Mouse (Mus musculus): Measurements from ENCODE around the gene Gm10912.
"Not testable (repeated sequence)": the region's sequence is repeated elsewhere in the genome, so short reads cannot be mapped to it uniquely, and the experiment has no call there.

Gene Gm10912

DNA sequence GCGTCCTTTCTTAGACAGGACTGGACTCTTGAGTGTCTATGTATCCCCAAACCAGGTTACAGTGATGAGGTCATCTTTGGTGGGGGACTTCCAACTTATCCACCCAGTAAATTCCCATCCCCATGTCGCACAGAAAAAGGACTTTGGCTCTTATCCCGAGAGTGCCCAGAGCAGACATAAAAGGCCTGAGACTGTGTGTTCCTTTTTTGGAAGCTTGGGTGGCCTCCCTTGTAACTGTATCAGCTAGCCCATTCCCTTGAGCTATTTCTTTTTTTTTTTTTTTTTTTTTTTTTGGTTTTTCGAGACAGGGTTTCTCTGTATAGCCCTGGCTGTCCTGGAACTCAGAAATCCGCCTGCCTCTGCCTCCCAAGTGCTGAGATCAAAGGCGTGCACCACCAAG lies at the start of gene Gm10912:
Gene Gm10912, plus strand, starts transcription at position 301 of the 400 bp plus-strand sequence.
- not testable (repeated sequence) for DNase-seq (ENCODE audit: low read depth, low spot score)

DNA sequence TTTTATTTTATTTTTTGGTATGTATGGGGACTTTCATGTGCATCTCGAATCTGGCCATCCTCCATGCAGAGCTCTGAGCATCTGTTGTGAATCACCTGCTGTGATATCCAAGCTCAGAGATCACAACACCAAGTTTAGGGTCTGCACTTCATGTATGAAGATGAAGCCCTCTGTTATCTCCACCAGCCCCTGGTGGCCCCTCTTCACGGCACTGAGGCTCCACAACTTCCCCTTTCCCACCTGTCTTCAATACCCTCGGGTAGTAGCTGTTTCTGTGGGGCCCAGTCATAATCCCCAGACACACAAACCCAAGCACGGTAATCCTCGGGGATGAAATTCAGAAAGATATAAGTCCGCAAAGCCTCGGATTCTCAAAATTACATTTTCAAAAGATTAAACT lies 42.5 kb upstream of the Gm10912 start:
- DNase-seq (ENCODE audit: low read depth, low spot score): no peak

DNA sequence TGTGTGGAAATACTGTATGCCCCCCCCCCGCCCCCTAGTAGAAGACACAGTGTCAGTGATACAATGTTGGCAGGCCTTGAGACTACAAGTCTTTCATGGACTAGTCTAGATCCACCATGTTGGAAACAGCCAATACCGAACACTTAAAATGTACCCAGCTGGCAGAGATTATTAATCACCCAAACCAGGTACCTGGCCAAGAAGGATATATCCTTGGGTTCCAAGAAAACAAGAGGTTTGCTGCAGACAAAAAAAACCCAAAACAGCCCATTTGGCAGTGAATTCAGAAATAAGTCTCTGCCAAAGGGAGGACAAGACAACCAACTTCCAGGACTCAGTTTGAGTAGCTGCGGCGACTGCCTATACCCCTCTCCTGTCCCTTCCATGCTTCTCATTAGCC lies 41.0 kb upstream of the Gm10912 start:
- DNase-seq (ENCODE audit: low read depth, low spot score): no peak

- no peak for DNase-seq (ENCODE audit: low read depth, low spot score)
Observed at GRCm38 (mm10) chr2:104027458-104028138, 38.0 kb upstream of the Gm10912 start, which contains the start of gene Fbxo3. Fbxo3 (plus strand) TSS chr2:104027721.

- no peak for DNase-seq (ENCODE audit: low read depth, low spot score)
Observed at GRCm38 (mm10) chr2:104028139-104028723, 37.4 kb upstream of the Gm10912 start, which contains the start of gene 4931422A03Rik. 4931422A03Rik (minus strand) TSS chr2:104028361.

DNA sequence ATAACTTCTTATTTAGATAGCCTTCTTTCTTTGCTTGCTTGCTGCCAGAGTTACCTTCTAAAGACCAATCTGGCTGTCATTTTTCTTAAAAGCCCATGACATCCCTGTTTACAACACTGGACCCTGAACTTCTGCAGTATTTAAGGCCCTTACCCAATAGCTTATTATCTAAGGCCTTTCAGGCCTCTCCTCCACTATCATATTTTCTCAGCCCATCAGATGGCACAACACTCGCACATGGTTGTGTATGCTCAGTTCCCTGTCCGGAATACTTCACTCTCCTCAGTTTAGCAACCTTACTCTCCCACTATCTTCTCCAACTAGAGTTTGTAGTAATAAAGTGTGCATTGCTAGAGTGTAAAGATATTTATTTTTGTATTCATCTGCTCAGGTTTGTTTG lies 36.6 kb upstream of the Gm10912 start:
- DNase-seq (ENCODE audit: low read depth, low spot score): no peak

DNA sequence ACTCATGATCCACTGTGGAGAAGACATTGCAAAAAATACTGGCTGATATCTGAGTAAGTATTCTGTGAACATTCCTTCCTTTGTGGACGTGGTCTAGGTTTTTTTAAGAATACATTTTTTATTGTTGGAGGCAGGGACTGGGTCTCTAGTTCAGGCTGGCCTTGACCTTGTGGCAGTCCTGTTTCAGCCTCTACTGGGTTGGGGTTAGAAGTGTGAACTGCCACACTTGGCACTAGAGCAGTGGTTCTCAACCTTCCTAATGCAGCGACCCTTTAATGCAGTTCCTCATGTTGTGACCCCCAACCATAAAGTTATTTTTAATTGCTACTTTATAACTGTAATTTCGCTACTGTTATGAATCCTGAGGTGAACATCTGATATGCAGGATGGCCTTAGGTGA lies 35.2 kb upstream of the Gm10912 start:
- no peak for DNase-seq (ENCODE audit: low read depth, low spot score)

DNA sequence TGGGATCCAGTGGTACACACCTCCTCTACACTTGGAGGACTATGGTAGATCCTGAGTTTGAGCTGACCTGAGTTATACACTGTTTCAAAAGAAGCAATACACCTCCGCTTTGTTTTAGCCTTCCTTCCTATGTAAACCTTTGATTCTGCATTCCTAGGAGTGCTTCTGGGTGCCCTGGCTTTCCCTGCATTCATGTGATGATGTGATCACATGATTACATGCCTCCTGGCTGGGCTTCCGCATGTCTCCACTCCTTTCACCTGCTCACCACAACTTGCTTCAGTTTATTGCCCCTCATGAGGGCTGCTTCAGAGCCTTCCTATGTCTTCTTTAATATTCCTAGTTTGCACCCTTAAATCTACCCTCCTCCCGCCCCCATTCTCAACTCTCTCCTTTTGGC lies 33.6 kb upstream of the Gm10912 start:
- no peak for DNase-seq (ENCODE audit: low read depth, low spot score)

DNA sequence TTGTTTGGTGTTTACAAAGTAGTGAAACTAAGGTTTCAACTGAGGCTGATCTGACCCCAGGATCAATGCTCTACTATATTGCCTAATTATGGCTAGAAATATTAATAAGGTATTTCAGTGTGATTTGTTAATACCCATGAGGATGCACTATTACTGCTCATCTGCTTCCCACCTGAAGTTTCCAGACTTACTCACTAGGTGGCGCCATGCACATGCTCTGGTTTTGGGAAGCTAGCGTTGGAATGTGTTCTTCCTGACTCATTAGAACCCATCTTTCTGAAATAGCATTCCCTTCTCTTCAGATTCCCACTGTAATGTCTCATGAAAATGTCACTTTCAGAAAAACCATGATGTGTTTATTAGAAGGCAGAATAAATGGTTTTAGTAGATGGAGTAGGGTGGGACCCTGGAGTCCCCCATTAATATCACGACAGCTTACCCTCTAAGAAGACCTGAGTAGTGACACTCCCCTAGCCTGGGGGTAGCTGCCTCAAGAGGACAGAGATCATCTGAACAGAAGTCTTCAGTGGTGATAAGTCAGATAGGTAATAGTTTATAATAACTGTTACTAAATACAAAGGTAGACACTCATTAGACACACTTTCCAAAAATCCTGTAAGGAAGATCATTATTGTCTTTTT lies 30.7 kb upstream of the Gm10912 start:
- DNase-seq (ENCODE audit: low read depth, low spot score): no peak

GRCm38 (mm10) chr2:104035595-104035994 lies 30.0 kb upstream of the Gm10912 start:
- DNase-seq (ENCODE audit: low read depth, low spot score): no peak

DNA sequence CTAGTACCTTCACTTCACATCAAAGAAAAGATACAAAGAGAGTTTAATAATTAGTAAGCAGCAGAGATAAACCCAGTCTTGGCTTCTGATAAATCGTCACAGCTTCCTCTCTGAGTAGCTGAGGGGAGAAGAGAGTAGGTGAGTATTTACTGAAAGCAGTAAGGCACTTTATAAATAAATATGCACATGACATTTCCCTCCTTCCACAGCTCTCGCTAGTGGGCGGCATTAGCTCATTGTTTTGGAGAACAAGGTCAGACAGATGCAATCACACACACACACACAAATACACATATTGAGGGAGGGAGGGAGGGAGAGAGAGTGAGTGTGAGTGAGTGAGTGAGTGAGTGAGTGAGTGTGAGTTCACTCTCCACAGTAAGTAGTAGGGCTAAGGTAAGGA lies 29.3 kb upstream of the Gm10912 start:
- no peak for DNase-seq (ENCODE audit: low read depth, low spot score)

DNA sequence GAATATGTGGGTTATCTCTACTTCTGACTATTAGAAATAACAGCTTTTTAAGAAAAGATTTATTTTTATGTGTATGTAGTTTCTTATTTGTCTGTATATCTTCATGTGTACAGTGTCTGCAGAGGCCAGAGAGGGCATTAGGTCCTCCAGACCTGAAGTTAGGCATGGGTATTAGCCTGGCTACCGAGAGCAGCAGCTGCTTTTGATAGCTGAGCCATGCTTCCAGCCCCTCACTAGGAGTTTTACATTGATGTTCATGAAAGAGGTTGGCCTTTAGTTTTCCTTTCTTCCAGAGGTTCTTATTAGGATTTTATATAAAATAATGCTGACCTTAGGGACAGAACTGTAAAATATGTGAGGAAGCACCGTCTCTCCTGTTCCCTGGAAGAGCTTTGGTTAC lies 27.4 kb upstream of the Gm10912 start:
- DNase-seq (ENCODE audit: low read depth, low spot score): no peak

DNA sequence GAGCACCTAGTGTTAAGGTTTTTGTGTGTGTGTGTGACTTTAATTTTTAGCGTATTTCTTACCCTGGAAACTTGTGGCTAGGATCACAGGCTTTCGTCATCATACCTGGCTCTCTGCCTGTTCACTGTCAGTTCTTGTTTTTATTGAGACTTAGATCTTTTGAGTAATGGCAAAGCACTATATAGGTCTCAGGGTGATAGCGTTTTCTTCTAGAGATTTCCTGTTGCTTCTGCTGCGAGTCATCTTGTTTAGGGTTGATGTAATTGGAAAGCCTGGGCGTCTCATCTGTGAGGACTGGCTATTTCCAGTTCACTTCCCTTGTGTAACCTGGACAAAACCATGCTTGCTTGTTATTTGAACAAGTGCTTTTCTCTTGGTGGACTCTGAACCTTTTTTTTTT lies 24.0 kb upstream of the Gm10912 start:
- DNase-seq (ENCODE audit: low read depth, low spot score): no peak

DNA sequence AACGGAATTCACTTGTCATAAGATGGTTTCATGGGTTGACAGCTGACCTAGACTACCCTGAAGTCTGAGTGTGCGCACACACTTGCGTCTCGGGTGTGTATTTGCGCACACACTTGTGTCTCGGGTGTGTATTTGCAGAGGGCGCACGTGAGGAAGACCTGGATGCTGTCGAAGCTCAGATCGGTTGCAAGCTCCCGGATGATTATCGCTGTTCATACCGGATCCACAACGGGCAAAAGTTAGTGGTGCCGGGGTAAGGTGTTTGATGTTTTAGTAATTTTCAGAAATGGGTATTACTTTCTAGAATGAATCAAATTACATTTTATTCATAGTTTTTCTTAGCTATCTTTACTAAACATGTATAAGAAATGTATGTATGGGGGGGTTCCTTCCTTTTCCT lies 22.9 kb upstream of the Gm10912 start:
- no peak for DNase-seq (ENCODE audit: low read depth, low spot score)

DNA sequence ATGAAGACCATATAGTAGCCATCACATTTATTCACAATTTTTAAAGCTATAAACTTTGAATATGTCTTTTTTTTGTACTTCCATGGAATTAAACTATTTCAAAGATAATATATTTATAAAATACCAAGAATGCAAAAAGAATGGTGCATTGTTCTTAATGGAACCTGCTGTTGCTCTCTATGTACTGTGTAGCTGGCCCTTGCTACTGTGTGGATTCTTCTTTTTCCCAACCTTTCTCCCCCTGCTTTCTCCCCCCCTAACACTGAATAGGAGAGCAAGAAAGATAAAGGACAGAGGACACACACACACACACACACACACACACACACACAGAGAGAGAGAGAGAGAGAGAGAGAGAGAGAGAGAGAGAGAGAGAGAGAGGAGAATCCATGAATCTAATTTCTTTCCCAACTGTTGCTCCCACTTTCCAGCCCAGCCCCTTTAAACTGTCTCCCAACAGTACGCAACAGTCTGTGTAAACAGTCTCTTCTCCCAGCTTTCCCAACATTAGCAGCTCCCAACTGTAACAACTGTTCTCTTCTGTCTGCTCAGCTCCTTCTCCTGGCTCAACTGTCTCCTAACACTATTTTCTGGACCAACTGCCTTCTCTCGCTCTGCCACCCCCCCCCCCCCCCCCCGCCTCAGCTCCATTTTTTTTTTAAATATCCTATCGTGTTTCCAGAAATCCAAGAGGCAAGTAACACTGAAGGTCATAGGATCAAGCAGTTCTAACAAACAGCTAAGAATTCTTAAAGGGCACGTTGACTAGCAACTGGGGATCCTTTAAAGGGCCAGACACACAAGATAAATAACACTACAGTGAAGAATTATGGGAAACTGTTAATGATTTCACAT lies 21.8 kb upstream of the Gm10912 start:
- DNase-seq (ENCODE audit: low read depth, low spot score): no peak

- DNase-seq (ENCODE audit: low read depth, low spot score): no peak
Observed at GRCm38 (mm10) chr2:104044479-104045080, 21.0 kb upstream of the Gm10912 start.

GRCm38 (mm10) chr2:104058381-104058780 lies 7.2 kb upstream of the Gm10912 start:
- no peak for DNase-seq (ENCODE audit: low read depth, low spot score)

- DNase-seq (ENCODE audit: low read depth, low spot score): no peak
Observed at GRCm38 (mm10) chr2:104058954-104059353, 6.7 kb upstream of the Gm10912 start.

DNA sequence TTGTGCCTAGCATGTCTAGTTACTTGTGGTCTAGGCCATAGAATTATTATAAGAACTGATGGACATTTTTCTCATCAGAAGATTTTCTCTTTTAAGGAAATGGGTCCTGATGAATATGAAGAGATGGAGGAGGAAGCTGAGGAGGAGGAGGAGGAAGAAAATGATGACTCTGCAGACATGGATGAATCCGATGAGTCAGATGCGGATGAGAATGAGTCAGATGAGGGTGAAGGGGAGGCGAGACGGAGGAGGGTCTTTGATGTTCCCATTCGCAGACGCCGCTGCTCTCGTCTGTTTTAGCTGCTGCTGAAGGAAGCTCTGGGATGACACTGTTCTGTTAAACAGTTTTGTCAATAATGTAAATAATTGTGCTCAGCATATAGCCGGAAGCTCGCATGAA lies 5.8 kb upstream of the Gm10912 start:
- no peak for DNase-seq (ENCODE audit: low read depth, low spot score)

GRCm38 (mm10) chr2:104060996-104061395 lies 4.6 kb upstream of the Gm10912 start:
- DNase-seq (ENCODE audit: low read depth, low spot score): no peak

DNA sequence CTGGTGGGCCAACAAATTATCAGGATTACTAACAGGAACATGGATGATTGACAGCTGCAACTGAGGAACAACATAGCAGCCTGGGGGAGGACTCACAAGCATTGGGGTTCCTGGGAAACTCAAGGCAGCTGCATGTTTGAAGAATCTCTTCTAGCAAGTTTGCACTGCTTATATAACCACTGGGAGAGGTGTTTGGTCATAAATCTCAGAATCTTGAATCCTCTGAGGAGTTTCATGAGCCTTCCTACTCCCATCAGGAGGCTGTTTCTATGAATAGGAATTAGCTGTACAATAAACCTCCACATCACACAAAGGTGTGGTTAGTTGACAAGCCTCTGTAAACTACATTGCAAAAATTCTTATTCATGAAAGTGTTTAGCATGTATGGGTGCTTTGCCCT lies 3.0 kb upstream of the Gm10912 start:
- DNase-seq (ENCODE audit: low read depth, low spot score): no peak

DNA sequence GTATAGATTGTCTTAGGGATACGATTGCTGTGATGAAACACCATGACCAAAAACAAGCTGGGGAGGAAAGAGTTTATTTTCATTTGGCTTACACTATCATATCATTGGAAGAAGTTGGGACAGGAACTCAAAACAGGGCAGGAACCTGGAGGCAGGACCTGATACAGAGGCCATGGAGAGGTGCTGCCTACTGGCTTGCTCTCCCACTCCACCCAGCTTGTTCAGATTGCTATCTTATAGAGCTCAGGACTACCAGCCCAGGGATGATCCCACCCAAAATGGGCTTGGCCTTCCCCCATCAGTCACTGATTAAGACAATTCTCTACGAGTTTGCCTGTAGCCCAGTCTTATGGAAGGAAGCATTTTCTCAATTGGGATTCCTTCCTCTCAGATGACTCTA lies 1.5 kb upstream of the Gm10912 start:
- no peak for DNase-seq (ENCODE audit: low read depth, low spot score)

Measured in WW6 (cell line).